In the genomic region with DNA sequence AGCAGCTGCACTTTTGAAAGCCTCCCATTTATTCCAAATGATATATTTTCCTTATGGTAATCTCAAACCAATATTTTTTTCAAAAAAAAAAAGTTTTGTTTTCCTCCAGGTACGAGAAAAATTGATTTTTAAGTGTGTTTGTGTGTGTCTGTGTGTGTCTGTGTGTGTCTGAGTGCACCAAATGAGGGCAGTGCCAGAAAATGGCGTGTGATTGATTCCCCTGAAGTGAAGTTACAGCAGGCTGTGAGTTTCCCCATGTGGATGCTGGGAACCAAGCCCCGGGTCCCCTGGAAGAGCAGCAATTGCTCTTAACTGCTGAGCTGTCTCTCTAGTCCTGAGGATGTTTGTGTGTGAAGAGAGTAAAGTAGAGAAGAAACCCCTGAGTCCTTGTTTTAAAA, we compare ENCODE assay signal across 8 mouse cellular contexts. TPM values are rescaled to one million over a fixed set of nuclear protein-coding genes. Genes with fewer than 3 reads are reported as not detected.
DNase-seq lines count a peak whose midpoint lies in the region; ATAC-seq and TF ChIP-seq lines count a peak whose summit lies in the region.

No protein-coding gene starts in this region.

- WGBS in embryonic facial prominence, embryonic 10.5 days, result 19% methylated on average over 3 of the region's 3 CpGs
- WGBS in intestine, embryonic 16.5 days, result 10% methylated on average over 3 of the region's 3 CpGs
- WGBS in neural tube, embryonic 13.5 days, result 13% methylated on average over 3 of the region's 3 CpGs

- peaks cover 19% of the 10 kb centered on the region for H3K4me1 ChIP-seq in embryonic facial prominence, embryonic 10.5 days
- H3K4me1 ChIP-seq in intestine, embryonic 16.5 days (ENCODE audit: control insufficient read depth, insufficient read depth, low read length), result peaks cover 14% of the 10 kb centered on the region; the same call in 1 of the 2 replicates
- peaks cover 28% of the 10 kb centered on the region for H3K4me1 ChIP-seq in neural tube, embryonic 13.5 days (replicated peaks)

- H3K4me3 ChIP-seq in left cerebral cortex, adult 2 months, result peak overlapping the region; percentile 82
- H3K4me3 ChIP-seq in embryonic facial prominence, embryonic 10.5 days, result peak overlapping the region; percentile 87
- peak overlapping the region; percentile 78 for H3K4me3 ChIP-seq in intestine, embryonic 16.5 days (ENCODE audit: low read length)
- peak overlapping the region; percentile 89 for H3K4me3 ChIP-seq in neural tube, embryonic 13.5 days

- H3K27ac ChIP-seq in left cerebral cortex, adult 2 months, result peak overlapping the region; percentile 94; the same call in 1 of the 2 replicates
- H3K27ac ChIP-seq in embryonic facial prominence, embryonic 10.5 days (replicated peaks), result peak overlapping the region; percentile 90
- H3K27ac ChIP-seq in intestine, embryonic 16.5 days (ENCODE audit: low read length), result peak overlapping the region; percentile 92; the same call in 1 of the 2 replicates
- peak overlapping the region; percentile 96 for H3K27ac ChIP-seq in neural tube, embryonic 13.5 days (replicated peaks)

- TF ChIP-seq CTCF in left cerebral cortex, adult 2 months (IDR thresholded peaks at IDR 0.05), result no peak

- peak overlapping the region; percentile 92 for H3K9ac ChIP-seq in intestine, embryonic 16.5 days (ENCODE audit: low read depth, low read length)
- H3K9ac ChIP-seq in neural tube, embryonic 13.5 days, result peak overlapping the region; percentile 95

- H3K27me3 ChIP-seq in embryonic facial prominence, embryonic 10.5 days (replicated peaks; ENCODE audit: low read depth, poor library complexity, severe bottlenecking), result no peaks in the 10 kb centered on the region
- no peaks in the 10 kb centered on the region for H3K27me3 ChIP-seq in intestine, embryonic 16.5 days (replicated peaks; ENCODE audit: control insufficient read depth, insufficient read depth, low read length)
- no peaks in the 10 kb centered on the region for H3K27me3 ChIP-seq in neural tube, embryonic 13.5 days

- no peak for ATAC-seq in intestine, embryonic 16.5 days
- ATAC-seq in neural tube, embryonic 13.5 days (ENCODE audit: low read depth), result no peak

- intact Hi-C loops in left cerebral cortex, adult 2 months (cut with DNase I), result loop anchor here (5.0 kb wide), 1 partner anchor 181 kb away; the partner anchor contains the start of gene Zfp157
- intact Hi-C loops in left cerebral cortex, postnatal 4 days (cut with DNase I), result no loop called here
- intact Hi-C loops in gastrocnemius, postnatal 36 days (cut with DNase I), result no loop called here

- H3K4me2 ChIP-seq in intestine, embryonic 16.5 days (ENCODE audit: low read depth, low read length), result peak overlapping the region; percentile 75
- peak overlapping the region; percentile 71 for H3K4me2 ChIP-seq in neural tube, embryonic 13.5 days

- H3K36me3 ChIP-seq in embryonic facial prominence, embryonic 10.5 days (replicated peaks), result no peaks in the 10 kb centered on the region; the same call in 1 of the 2 replicates
- H3K36me3 ChIP-seq in intestine, embryonic 16.5 days (ENCODE audit: control insufficient read depth, insufficient read depth, low read length), result no peaks in the 10 kb centered on the region
- no peaks in the 10 kb centered on the region for H3K36me3 ChIP-seq in neural tube, embryonic 13.5 days

- DNase-seq in left cerebral cortex, adult 2 months (ENCODE audit: extremely low spot score in 1 of 2, low spot score in 2 of 2), result no peak
- no peak for DNase-seq in left cerebral cortex, postnatal 4 days
- DNase-seq in embryonic facial prominence, embryonic 10.5 days (ENCODE audit: low spot score), result no peak
- DNase-seq in layer of hippocampus, postnatal 36 days, result no peak
- DNase-seq in Muller cell, postnatal 12 days (ENCODE audit: inconsistent ontology term), result no peak
- DNase-seq in gastrocnemius, postnatal 36 days, result no peak

- H3K9me3 ChIP-seq in embryonic facial prominence, embryonic 10.5 days, result no peaks in the 10 kb centered on the region
- H3K9me3 ChIP-seq in intestine, embryonic 16.5 days (ENCODE audit: control insufficient read depth, low read length), result no peaks in the 10 kb centered on the region
- H3K9me3 ChIP-seq in neural tube, embryonic 13.5 days, result no peaks in the 10 kb centered on the region

RNA-seq across cellular contexts. Expression of gene A430033K04Rik, which starts 0.8 kb away (rescaled TPM):
- total RNA-seq in left cerebral cortex, adult 2 months (2021), result 10 to 100 TPM; 15.3 to 16.0 TPM
- total RNA-seq in left cerebral cortex, postnatal 4 days (2021), result 10 to 100 TPM; 17.3 to 17.8 TPM
- 9.8 and 10.4 TPM in 2 replicates for polyA plus RNA-seq in embryonic facial prominence, embryonic 10.5 days (2016; fragmentation: Nextera tagmentation; extraction: Ambion mirVana)
- polyA plus RNA-seq in intestine, embryonic 16.5 days (2015; fragmentation: Nextera tagmentation; extraction: Ambion mirVana), result 8.0 and 9.5 TPM in 2 replicates
- 18.8 and 22.6 TPM in 2 replicates for polyA plus RNA-seq in neural tube, embryonic 13.5 days (2015; fragmentation: Nextera tagmentation; extraction: Ambion mirVana)
- total RNA-seq in layer of hippocampus, postnatal 36 days (2021), result 10 to 100 TPM; 15.0 to 17.9 TPM
- 1 to 10 TPM; 1.9 to 2.5 TPM for total RNA-seq in gastrocnemius, postnatal 36 days (2021)

RNA-seq across cellular contexts. Expression of gene Zfp68, which starts 3.9 kb away (rescaled TPM):
- total RNA-seq in left cerebral cortex, adult 2 months (2021), result 10 to 100 TPM; 28.7 to 29.7 TPM
- total RNA-seq in left cerebral cortex, postnatal 4 days (2021), result 10 to 100 TPM; 48.0 to 55.3 TPM
- polyA plus RNA-seq in embryonic facial prominence, embryonic 10.5 days (2016; fragmentation: Nextera tagmentation; extraction: Ambion mirVana), result 60.3 and 63.7 TPM in 2 replicates
- 43.1 TPM in 2 replicates for polyA plus RNA-seq in intestine, embryonic 16.5 days (2015; fragmentation: Nextera tagmentation; extraction: Ambion mirVana)
- 78.0 and 86.3 TPM in 2 replicates for polyA plus RNA-seq in neural tube, embryonic 13.5 days (2015; fragmentation: Nextera tagmentation; extraction: Ambion mirVana)
- total RNA-seq in layer of hippocampus, postnatal 36 days (2021), result 10 to 100 TPM; 34.2 to 34.9 TPM
- total RNA-seq in gastrocnemius, postnatal 36 days (2021), result 10 to 100 TPM in 1 of 2 experiments, 1 to 10 TPM in 1; 10.0 to 14.3 TPM

RNA-seq across cellular contexts. Expression of gene 1700123K08Rik, which starts 59.0 kb away (rescaled TPM):
- total RNA-seq in left cerebral cortex, adult 2 months (2021), result not detected
- total RNA-seq in left cerebral cortex, postnatal 4 days (2021), result not detected
- polyA plus RNA-seq in embryonic facial prominence, embryonic 10.5 days (2016; fragmentation: Nextera tagmentation; extraction: Ambion mirVana), result not detected in 2 replicates
- polyA plus RNA-seq in intestine, embryonic 16.5 days (2015; fragmentation: Nextera tagmentation; extraction: Ambion mirVana), result not detected in 2 replicates
- not detected in 2 replicates for polyA plus RNA-seq in neural tube, embryonic 13.5 days (2015; fragmentation: Nextera tagmentation; extraction: Ambion mirVana)
- total RNA-seq in layer of hippocampus, postnatal 36 days (2021), result not detected
- not detected for total RNA-seq in gastrocnemius, postnatal 36 days (2021)

Comparison
In these comparisons a context has a peak if more than half of its experiments do, and no peak if none do; other contexts are left out.
1. RNA of gene A430033K04Rik, which starts 0.8 kb away (total RNA-seq): 15.0 to 17.9 TPM in layer of hippocampus, postnatal 36 days, 17.3 to 17.8 TPM in left cerebral cortex, postnatal 4 days and 15.3 to 16.0 TPM in left cerebral cortex, adult 2 months; 1.9 to 2.5 TPM in gastrocnemius, postnatal 36 days; every median in the first group is over 4 times any median in the second.
2. Peak in every context shown above with its lines, with median percentiles within 50 percentile points of each other: H3K27ac ChIP-seq and H3K4me3 ChIP-seq.